ENCODE assay signal across 21 mouse cellular contexts in genomic region chr6:83264516-83264915, GRCm38 (mm10). TPM values are rescaled to one million over a fixed set of nuclear protein-coding genes. Genes with fewer than 3 reads are reported as not detected.
A peak's percentile ranks its signal among the peaks of the same experiment; 100 is the strongest.
DNase-seq lines count a peak whose midpoint lies in the region; ATAC-seq and TF ChIP-seq lines count a peak whose summit lies in the region.
"Had no signal": no experiment of that assay in that cellular context is flagged by ENCODE, and none has a peak within 500 bp of the region (broad histone marks: within the 10 kb centered on the region; RNA-seq: fewer than 3 reads in every experiment).

No protein-coding gene starts in this region.

- H3K27ac ChIP-seq in heart, embryonic 12.5 days (ENCODE audit: poor library complexity, severe bottlenecking) = no peak overlapping the region
- H3K27ac ChIP-seq in liver, postnatal 0 days (ENCODE audit: low read depth) = no peak overlapping the region
- no peak overlapping the region for H3K27ac ChIP-seq in CH12.LX (ENCODE audit: insufficient read depth, low read depth)
- H3K27ac ChIP-seq: forebrain, embryonic 10.5 days; heart, embryonic 10.5 days; limb, embryonic 15.5 days had no signal

- in situ Hi-C loops in CH12.LX (cut with MboI; ENCODE audit: low pct_ligation_motif_present, low pct_unique_long_range_greater_than_20kb, low sequenced_read_pairs) = no loop called here

- no peak for ATAC-seq in heart, embryonic 12.5 days (ENCODE audit: insufficient number of reproducible peaks, low FRiP score)
- ATAC-seq in liver, postnatal 0 days = no peak
- ATAC-seq: forebrain, postnatal 0 days; inflammation-experienced regulatory T-cells, adult 6 months had no signal

- 86% methylated on average over 1 of the region's 1 CpGs for WGBS in heart, embryonic 12.5 days
- WGBS in liver, postnatal 0 days (ENCODE audit: insufficient replicate concordance) = 82% methylated on average over 1 of the region's 1 CpGs

- H3K36me3 ChIP-seq in heart, embryonic 12.5 days = no peaks in the 10 kb centered on the region
- no peaks in the 10 kb centered on the region for H3K36me3 ChIP-seq in liver, postnatal 0 days (replicated peaks; ENCODE audit: insufficient read depth, low read length)
- H3K36me3 ChIP-seq in CH12.LX (replicated peaks in 1 of 2; ENCODE audit: control insufficient read depth in 1 of 2, insufficient read depth in 1 of 2, low read length in 1 of 2) = no peaks in the 10 kb centered on the region
- H3K36me3 ChIP-seq: forebrain, embryonic 10.5 days; heart, embryonic 10.5 days; limb, embryonic 15.5 days had no signal

- TF ChIP-seq CTCF in liver, postnatal 0 days (IDR thresholded peaks at IDR 0.05; ENCODE audit: low read depth) = peak; percentile 22; the same call in 1 of the 2 replicates
- peak in 1 of 2 experiments; percentile 42; a peak in 2 of 4 replicates for TF ChIP-seq CTCF in CH12.LX (conservative IDR thresholded peaks at IDR 0.05 in 1 of 2, IDR thresholded peaks at IDR 0.05 in 1 of 2; ENCODE audit: low read depth in 2 of 2, low read length in 2 of 2)

- dilution Hi-C loops in CH12.LX (cut with MboI; ENCODE audit: extremely low pct_ligation_motif_present, extremely low pct_unique_long_range_greater_than_20kb, low sequenced_read_pairs) = no loop called here

- TF ChIP-seq RAD21 in CH12.LX (IDR thresholded peaks at IDR 0.05; ENCODE audit: low read depth, low read length) = no peak; the same call in 1 of the 2 replicates

- no peak overlapping the region for H3K9ac ChIP-seq in heart, embryonic 12.5 days
- H3K9ac ChIP-seq in liver, postnatal 0 days (replicated peaks) = no peak overlapping the region
- no peak overlapping the region for H3K9ac ChIP-seq in CH12.LX (ENCODE audit: insufficient read depth, low read depth)
- H3K9ac ChIP-seq: forebrain, postnatal 0 days; limb, embryonic 15.5 days had no signal

- H3K9me3 ChIP-seq in heart, embryonic 12.5 days (replicated peaks) = no peaks in the 10 kb centered on the region
- no peaks in the 10 kb centered on the region for H3K9me3 ChIP-seq in liver, postnatal 0 days (ENCODE audit: low read length)
- H3K9me3 ChIP-seq in CH12.LX (replicated peaks; ENCODE audit: low read length) = peaks cover 5% of the 10 kb centered on the region
- H3K9me3 ChIP-seq: forebrain, embryonic 10.5 days; heart, embryonic 10.5 days; limb, embryonic 15.5 days had no signal

- H3K4me3 ChIP-seq in heart, embryonic 12.5 days = no peak overlapping the region
- no peak overlapping the region for H3K4me3 ChIP-seq in liver, postnatal 0 days (ENCODE audit: low read depth, low read length)
- H3K4me3 ChIP-seq in CH12.LX (replicated peaks in 1 of 3; ENCODE audit: low read depth in 2 of 3, low read length in 2 of 3, poor library complexity in 1 of 3) = no peak overlapping the region
- H3K4me3 ChIP-seq: forebrain, embryonic 10.5 days; heart, embryonic 10.5 days; limb, embryonic 15.5 days had no signal

- TF ChIP-seq POLR2A in CH12.LX (IDR thresholded peaks at IDR 0.05; ENCODE audit: low read depth, low read length) = no peak

- H3K79me2 ChIP-seq in CH12.LX (replicated peaks; ENCODE audit: control insufficient read depth, extremely low read depth, insufficient read depth, poor library complexity, severe bottlenecking) = no peaks in the 10 kb centered on the region

- no peak overlapping the region for H3K4me2 ChIP-seq in heart, embryonic 12.5 days
- no peak overlapping the region for H3K4me2 ChIP-seq in liver, postnatal 0 days (ENCODE audit: low read depth, low read length)
- no peak overlapping the region for H3K4me2 ChIP-seq in CH12.LX (ENCODE audit: insufficient read depth, low read depth, poor library complexity, severe bottlenecking)
- H3K4me2 ChIP-seq: limb, embryonic 15.5 days had no signal

- no peak for TF ChIP-seq EP300 in liver, postnatal 0 days (IDR thresholded peaks at IDR 0.05; ENCODE audit: low read depth)
- TF ChIP-seq EP300 in CH12.LX (IDR thresholded peaks at IDR 0.05; ENCODE audit: low read length) = no peak

- peak; percentile 67 for DNase-seq in heart, adult 11 months
- no peak for DNase-seq in liver, postnatal 0 days
- DNase-seq in liver (no peak), CH12.LX (ENCODE audit: extremely low read depth) (peak; percentile 12), R1 (ENCODE audit: low read depth, low spot score) (peak; percentile 43)
- DNase-seq in testis, postnatal 10 days (ENCODE audit: low spot score) = no peak
- DNase-seq in retina, embryonic 14.5 days (ENCODE audit: low spot score) = no peak
- DNase-seq: adrenal gland, postnatal 25 days; cerebellum, adult 11-12 months; cerebellum, postnatal 25 days; heart, postnatal 10 days; right cerebral cortex, postnatal 25 days had no signal

- peaks cover 4% of the 10 kb centered on the region; the same call in 1 of the 2 replicates for H3K27me3 ChIP-seq in heart, embryonic 12.5 days (replicated peaks)
- no peaks in the 10 kb centered on the region for H3K27me3 ChIP-seq in liver, postnatal 0 days (ENCODE audit: insufficient read depth, low read length)
- peaks cover 44% of the 10 kb centered on the region for H3K27me3 ChIP-seq in CH12.LX (replicated peaks)
- H3K27me3 ChIP-seq: limb, embryonic 15.5 days had no signal

- peaks cover 3% of the 10 kb centered on the region; the same call in 1 of the 2 replicates for H3K4me1 ChIP-seq in heart, embryonic 12.5 days (replicated peaks)
- no peaks in the 10 kb centered on the region for H3K4me1 ChIP-seq in liver, postnatal 0 days (ENCODE audit: insufficient read depth)
- peaks cover 4 to 20% of the 10 kb centered on the region in 2 experiments; a peak in 3 of 4 replicates for H3K4me1 ChIP-seq in CH12.LX (ENCODE audit: control insufficient read depth in 1 of 2, insufficient read depth in 2 of 2)
- H3K4me1 ChIP-seq: heart, embryonic 10.5 days had no signal

TF ChIP-seq in CH12.LX, 34 proteins besides CTCF, POLR2A, EP300 and RAD21:
- TF ChIP-seq POLR2AphosphoS2 (IDR thresholded peaks at IDR 0.05; ENCODE audit: low read depth, low read length) (no peak), SMC3 (IDR thresholded peaks at IDR 0.05; ENCODE audit: low read depth, low read length) (0 out of 2 replicates have a peak, but pooled peaks have one; percentile 10)

RNA-seq across cellular contexts. Expression of gene Slc4a5, which starts 44.9 kb away (rescaled TPM):
- polyA plus RNA-seq in heart, embryonic 12.5 days (2016; fragmentation: Nextera tagmentation; extraction: Ambion mirVana) = 0.27 and 0.52 TPM in 2 replicates
- polyA plus RNA-seq in liver, postnatal 0 days (2015; fragmentation: Nextera tagmentation; extraction: Ambion mirVana) = 0.04 and 0.05 TPM in 2 replicates
- 0.13 and 0.38 TPM in 2 replicates for total RNA-seq in CH12.LX (2012; rRNA removed)
- total RNA-seq in CH12.LX (2014; rRNA removed) = not detected in 2 replicates
- 0.21 TPM in 1 of 2 replicates, not detected in the other for polyA plus RNA-seq in CH12.LX (2012; ENCODE audit: insufficient read length, low read depth)
- total RNA-seq: gastrocnemius, adult 18-20 months; heart, postnatal 10 days; neutrophil, adult 5-6 weeks had no signal
- polyA plus RNA-seq: urinary bladder, adult 2 months had no signal

Comparison
In these comparisons a context has a peak if more than half of its experiments do, and no peak if none do; other contexts are left out.
1. DNase-seq: peak in heart, adult 11 months (single experiment), CH12.LX (single experiment) and R1 (single experiment); none in liver, postnatal 0 days (single experiment), liver (single experiment), testis, postnatal 10 days (single experiment) and retina, embryonic 14.5 days (single experiment).